Mouse (Mus musculus) kidney, postnatal 0 days (tissue): ENCODE data around the gene Numb. TPM values are rescaled to one million over a fixed set of nuclear protein-coding genes. Genes with fewer than 3 reads are reported as not detected.
"Not testable (repeated sequence)": the region's sequence is repeated elsewhere in the genome, so short reads cannot be mapped to it uniquely, and the experiment has no call there.

Experiments
- ATAC-seq: fragments of 200-750 bp; cut with Nextera tagmentation; replicated peaks from 2 replicates; pipeline ENCODE4 v1.8.0; 2017; ENCODE audit warnings: low read depth, moderate number of reproducible peaks, moderate TSS enrichment, moderate library complexity; ENCODE audit not compliant: low FRiP score
- DNase-seq: peaks from one replicate; pipeline ENCODE4 v3.0.0-alpha.2; 2016; ENCODE audit warnings: low spot score
- H3K27ac ChIP-seq: fragments of 300-500 bp; sonication (generic); 2 replicates; pipeline ENCODE4 v1.5.1; 2014; ENCODE audit warnings: mild to moderate bottlenecking
- H3K27me3 ChIP-seq: fragments of 300-500 bp; sonication (generic); 2 replicates; pipeline ENCODE4 v1.6.1; 2014; ENCODE audit warnings: low read length, mixed read lengths; ENCODE audit not compliant: insufficient read depth
- H3K36me3 ChIP-seq: fragments of 300-500 bp; sonication (generic); 2 replicates; pipeline ENCODE4 v1.6.1; 2014; ENCODE audit warnings: low read length, mixed read lengths; ENCODE audit not compliant: insufficient read depth
- H3K4me1 ChIP-seq: fragments of 300-500 bp; sonication (generic); replicated peaks from 2 replicates; pipeline ENCODE4 v1.6.1; 2014; ENCODE audit warnings: antibody characterized with exemption, low read length, mixed read lengths; ENCODE audit not compliant: insufficient read depth
- H3K4me2 ChIP-seq: fragments of 300-500 bp; sonication (generic); 2 replicates; pipeline ENCODE4 v1.6.1; 2014; ENCODE audit warnings: mild to moderate bottlenecking, low read length, moderate library complexity, mixed read lengths
- H3K4me3 ChIP-seq: fragments of 300-500 bp; sonication (generic); replicated peaks from 2 replicates; pipeline ENCODE4 v1.5.1; 2014; ENCODE audit warnings: low read depth, low read length
- H3K9ac ChIP-seq: fragments of 300-500 bp; sonication (generic); 2 replicates; pipeline ENCODE4 v1.6.1; 2014; ENCODE audit warnings: low read depth, low read length
- H3K9me3 ChIP-seq: fragments of 300-500 bp; sonication (generic); replicated peaks from 2 replicates; pipeline ENCODE4 v1.6.1; 2016; ENCODE audit warnings: low read length, inconsistent platforms, mixed read lengths
- CTCF ChIP-seq: IDR thresholded peaks from 2 replicates; pipeline ENCODE4 v1.5.1; 2016; ENCODE audit warnings: antibody characterized with exemption, low read depth, mild to moderate bottlenecking, moderate library complexity
- WGBS: fragments of 180-500 bp; shearing (Covaris S2); extraction: QIAGEN DNeasy Blood & Tissue Kit; methylation state at CpG from one replicate; pipeline ENCODE4 v1.1.7; 2014; 5-methylcytosine and 5-hydroxymethylcytosine counted together
- polyA plus RNA-seq: library from polyadenylated mRNA; unstranded; fragments of >200 nt; fragmentation: Nextera tagmentation; extraction: Ambion mirVana; gene quantifications from 2 replicates; pipeline ENCODE4 v1.2.1, GENCODE M21; 2015

Gene Numb
- polyA plus RNA-seq, 1 experiment from 2014 or later = 28.7 TPM

DNA sequence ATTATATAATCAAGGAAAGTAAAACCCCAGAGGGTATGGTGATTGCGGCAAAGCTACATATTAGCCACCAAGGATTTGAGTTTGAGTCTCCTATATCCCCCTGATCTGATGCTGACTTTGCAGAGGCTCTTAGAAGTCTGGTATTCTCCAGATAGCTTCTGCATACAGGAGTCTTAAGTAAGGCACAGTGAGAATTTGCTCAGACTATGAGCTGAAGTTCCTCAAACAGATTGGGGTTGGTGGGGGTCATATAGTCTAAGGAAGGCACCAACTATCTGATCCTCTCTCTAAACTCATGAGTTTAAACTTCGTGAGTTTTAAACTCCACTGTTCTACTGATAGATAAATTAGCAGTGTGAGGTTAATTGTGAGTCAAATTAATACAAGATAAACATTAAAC, 17.6 kb upstream of the Numb start:
- Histone ChIP-seq H3K9me3 (no peaks in the 10 kb centered on the region), H3K9ac (no peak overlapping the region), H3K4me2 (no peak overlapping the region), H3K36me3 (no peaks in the 10 kb centered on the region), H3K4me1 (no peaks in the 10 kb centered on the region), H3K27ac (no peak overlapping the region), H3K27me3 (no peaks in the 10 kb centered on the region), H3K4me3 (no peak overlapping the region)
- WGBS = 81% methylated on average over 2 of the region's 2 CpGs
- TF ChIP-seq CTCF = no peak
- ATAC-seq = no peak
- no peak for DNase-seq

DNA sequence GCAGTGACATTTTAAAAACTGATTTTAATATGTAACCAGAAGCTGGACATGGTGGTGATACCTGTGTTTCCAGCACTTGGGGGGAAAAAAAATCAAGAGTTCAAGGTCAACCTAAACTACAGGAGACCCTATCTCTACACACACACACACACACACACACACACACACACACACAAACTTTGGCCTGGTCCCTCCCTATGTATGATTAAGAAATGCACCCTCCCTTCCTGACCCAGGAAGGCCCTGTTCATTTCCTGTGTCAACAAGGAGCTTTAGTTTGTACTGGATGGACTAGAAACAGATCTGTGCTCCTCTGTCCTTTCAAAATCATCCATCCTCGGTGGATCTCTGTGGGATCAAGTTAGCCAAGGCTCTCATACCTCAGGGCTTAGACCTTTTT, 16.9 kb upstream of the Numb start:
- not testable (repeated sequence) for DNase-seq, H3K27me3 ChIP-seq, H3K4me3 ChIP-seq, H3K9ac ChIP-seq, ATAC-seq, H3K36me3 ChIP-seq, H3K27ac ChIP-seq, H3K9me3 ChIP-seq, H3K4me1 ChIP-seq, H3K4me2 ChIP-seq
- 30% methylated on average over 1 of the region's 1 CpGs for WGBS

DNA sequence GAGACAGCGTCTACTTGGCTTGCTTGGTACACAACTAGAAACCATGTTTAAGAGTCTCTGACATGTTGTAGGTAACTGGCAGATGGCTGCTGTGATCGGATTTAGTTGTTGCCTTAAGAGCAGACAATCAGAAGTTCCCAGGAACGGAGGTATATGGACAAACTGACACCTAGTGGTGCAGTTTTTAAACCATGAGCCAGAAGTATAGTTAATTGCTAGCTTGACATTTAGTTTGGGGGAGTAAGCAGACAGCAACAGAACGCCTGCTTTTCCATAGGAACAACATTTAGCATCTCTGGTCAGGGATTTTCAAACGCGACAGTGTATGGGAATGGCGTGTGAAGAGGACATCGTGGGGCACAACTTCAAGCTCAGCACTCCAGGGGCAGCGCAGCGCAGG, 15.9 kb upstream of the Numb start:
- no peak overlapping the region for H3K27ac ChIP-seq
- TF ChIP-seq CTCF = peak; percentile 49; the same call in 1 of the 2 replicates
- H3K4me1 ChIP-seq = no peaks in the 10 kb centered on the region
- no peaks in the 10 kb centered on the region for H3K27me3 ChIP-seq
- H3K9me3 ChIP-seq = no peaks in the 10 kb centered on the region
- no peak overlapping the region for H3K9ac ChIP-seq
- ATAC-seq (no peak), DNase-seq (no peak)
- 66% methylated on average over 10 of the region's 10 CpGs for WGBS
- H3K36me3 ChIP-seq = no peaks in the 10 kb centered on the region
- no peak overlapping the region for H3K4me2 ChIP-seq
- no peak overlapping the region for H3K4me3 ChIP-seq

DNA sequence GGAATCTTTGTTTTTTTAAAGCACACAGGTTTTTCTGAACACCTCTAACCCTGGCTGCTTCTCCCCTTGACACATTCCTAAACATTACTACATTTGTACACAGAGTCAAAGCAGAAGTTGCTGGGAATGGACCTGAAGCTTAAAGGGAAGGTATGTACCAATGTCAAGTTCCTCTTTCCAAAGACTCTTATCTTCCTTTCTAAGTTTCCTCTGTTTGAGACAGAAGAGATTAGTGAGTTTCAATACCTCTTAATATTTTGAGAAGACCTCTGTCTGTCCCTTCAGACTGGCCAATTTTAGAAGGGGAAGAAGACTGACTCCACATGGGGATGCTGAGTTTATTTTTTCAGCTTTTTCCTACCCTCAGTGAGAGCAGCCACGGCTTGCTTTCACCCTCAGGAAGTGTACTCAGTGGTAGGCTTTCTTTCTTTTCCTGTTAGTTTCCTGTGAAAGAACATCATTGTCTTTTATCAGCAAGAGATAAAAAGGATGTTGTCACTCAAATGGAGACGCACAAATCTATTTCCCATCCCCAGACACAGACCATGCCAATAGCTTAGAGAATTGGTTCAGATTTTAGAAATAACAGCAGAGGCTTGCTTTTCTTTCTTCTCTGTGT, 7.6 kb upstream of the Numb start:
- H3K4me2 ChIP-seq = no peak overlapping the region
- no peaks in the 10 kb centered on the region for H3K4me1 ChIP-seq
- no peak overlapping the region for H3K9ac ChIP-seq
- no peaks in the 10 kb centered on the region for H3K36me3 ChIP-seq
- H3K4me3 ChIP-seq = no peak overlapping the region
- 47% methylated on average over 2 of the region's 2 CpGs for WGBS
- H3K27ac ChIP-seq = no peak overlapping the region
- no peak for TF ChIP-seq CTCF
- no peak for DNase-seq
- H3K9me3 ChIP-seq = no peaks in the 10 kb centered on the region
- no peaks in the 10 kb centered on the region for H3K27me3 ChIP-seq
- no peak for ATAC-seq

DNA sequence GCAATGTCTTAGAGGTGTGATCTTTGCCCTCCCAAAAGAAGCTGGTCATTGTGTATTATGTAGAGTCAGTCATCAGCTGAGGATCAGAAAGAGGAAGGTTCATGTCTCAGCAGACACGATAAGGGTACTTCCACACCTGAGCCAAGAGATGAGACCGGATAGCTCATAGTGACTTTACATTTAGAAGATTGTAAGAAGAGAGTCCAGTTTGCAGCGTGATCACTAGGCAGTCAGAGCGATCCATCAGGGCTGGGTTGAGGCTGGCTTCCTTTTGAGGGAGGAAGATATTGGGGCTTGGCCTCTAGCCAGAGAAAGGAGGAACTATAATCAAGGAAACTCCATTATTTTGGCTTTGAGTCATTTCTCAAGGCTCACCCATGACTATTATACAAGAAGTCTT, 6.0 kb upstream of the Numb start:
- DNase-seq (no peak), ATAC-seq (no peak)
- 78% methylated on average over 4 of the region's 4 CpGs for WGBS

DNA sequence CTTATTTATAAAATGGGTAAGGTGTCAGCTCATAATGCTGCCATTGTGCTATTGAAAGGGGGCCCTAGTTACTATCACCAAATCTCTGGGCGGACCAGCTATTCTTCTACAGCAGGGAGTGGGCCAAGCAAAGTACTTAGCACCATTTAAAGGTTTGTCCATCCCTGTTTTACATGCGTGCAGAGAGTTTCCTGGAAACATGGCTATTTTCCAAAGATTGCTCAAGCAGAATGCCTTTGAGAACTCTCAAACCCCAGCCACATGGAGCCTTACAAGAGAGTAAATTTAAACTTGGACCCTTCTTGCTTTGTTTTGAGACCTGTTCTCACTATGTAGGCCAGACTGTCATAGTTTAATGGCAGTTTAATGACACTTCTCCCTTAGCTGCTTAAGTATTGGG, 4.3 kb upstream of the Numb start:
- no peak overlapping the region for H3K4me3 ChIP-seq
- 63% methylated on average over 2 of the region's 2 CpGs for WGBS
- no peaks in the 10 kb centered on the region for H3K27me3 ChIP-seq
- H3K27ac ChIP-seq = peak overlapping the region; percentile 47
- H3K4me1 ChIP-seq = no peaks in the 10 kb centered on the region
- DNase-seq (no peak), ATAC-seq (no peak)
- H3K9ac ChIP-seq = no peak overlapping the region
- H3K4me2 ChIP-seq = no peak overlapping the region
- H3K36me3 ChIP-seq = no peaks in the 10 kb centered on the region
- H3K9me3 ChIP-seq = no peaks in the 10 kb centered on the region
- no peak for TF ChIP-seq CTCF

More for the DNA sequence above, 6.0 kb upstream of the Numb start:
- no peak overlapping the region for H3K9ac ChIP-seq
- no peak overlapping the region for H3K4me2 ChIP-seq
- H3K9me3 ChIP-seq = no peaks in the 10 kb centered on the region
- no peaks in the 10 kb centered on the region for H3K36me3 ChIP-seq
- TF ChIP-seq CTCF = no peak
- no peaks in the 10 kb centered on the region for H3K4me1 ChIP-seq
- no peak overlapping the region for H3K27ac ChIP-seq
- no peaks in the 10 kb centered on the region for H3K27me3 ChIP-seq
- no peak overlapping the region for H3K4me3 ChIP-seq

DNA sequence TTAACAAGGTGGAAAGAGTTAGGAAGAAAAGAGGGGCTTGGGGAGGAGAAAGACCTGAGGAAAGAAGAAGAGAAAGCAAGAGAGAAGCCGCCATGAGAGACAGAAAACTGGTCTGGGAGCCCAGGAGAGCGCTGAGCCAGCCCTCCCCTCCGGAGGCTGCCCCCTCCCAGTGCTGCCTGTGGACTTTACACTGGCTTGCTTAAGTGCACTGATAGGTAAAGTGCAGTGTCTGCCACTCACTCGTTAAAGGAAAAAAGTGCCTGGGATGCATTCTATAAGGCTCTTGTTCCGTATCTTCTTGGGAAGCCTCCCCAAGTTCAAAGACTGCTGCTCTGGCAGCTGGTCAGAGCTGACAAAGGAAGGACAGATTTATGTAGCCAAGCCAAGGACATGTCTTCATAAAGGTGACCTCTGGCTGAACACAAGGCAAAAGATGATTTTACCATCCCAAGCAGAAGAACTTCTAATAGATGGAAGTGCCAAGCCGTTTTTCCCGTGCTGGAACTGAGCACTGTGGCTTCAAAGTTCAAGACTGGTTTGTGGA, 3.5 kb upstream of the Numb start:
- no peaks in the 10 kb centered on the region for H3K27me3 ChIP-seq
- no peaks in the 10 kb centered on the region for H3K9me3 ChIP-seq
- H3K9ac ChIP-seq = no peak overlapping the region
- peak overlapping the region; percentile 70 for H3K27ac ChIP-seq
- H3K4me2 ChIP-seq = no peak overlapping the region
- H3K4me3 ChIP-seq = no peak overlapping the region
- no peak for DNase-seq
- no peaks in the 10 kb centered on the region for H3K4me1 ChIP-seq
- no peak for TF ChIP-seq CTCF
- no peak for ATAC-seq
- 68% methylated on average over 7 of the region's 7 CpGs for WGBS
- no peaks in the 10 kb centered on the region for H3K36me3 ChIP-seq
